Mouse (Mus musculus) liver, embryonic 14.5 days (tissue): ENCODE data around the gene Trak2.
A peak's percentile ranks its signal among the peaks of the same experiment; 100 is the strongest.

Experiments
- CTCF ChIP-seq: IDR thresholded peaks from 2 replicates; pipeline ENCODE4 v1.5.1; 2016; ENCODE audit warnings: antibody characterized with exemption, low read depth, control low read depth
- EP300 ChIP-seq: IDR thresholded peaks from 2 replicates; pipeline ENCODE4 v1.6.1; 2016; ENCODE audit warnings: antibody characterized with exemption, low read depth

GRCm38 (mm10) chr1:58962418-58962817 lies 10.8 kb downstream of the Trak2 start:
- no peak for TF ChIP-seq CTCF
- peak; percentile 97 for TF ChIP-seq EP300
